Mouse (Mus musculus): ENCODE results near the gene Ssbp2. TPM values are rescaled to one million over a fixed set of nuclear protein-coding genes. Genes with fewer than 3 reads are reported as not detected.

Ssbp2 gene
- polyA plus RNA-seq, 1 experiment from 2014 or later, result 191 TPM

- WGBS, result 80% methylated on average over 5 of the region's 5 CpGs
- no peaks in the 10 kb centered on the region for H3K36me3 ChIP-seq (replicated peaks)
- H3K4me2 ChIP-seq, result no peak overlapping the region
- H3K9me3 ChIP-seq, result no peaks in the 10 kb centered on the region
- no peak overlapping the region for H3K4me3 ChIP-seq (replicated peaks)
- H3K27me3 ChIP-seq, result no peaks in the 10 kb centered on the region
- no peaks in the 10 kb centered on the region for H3K4me1 ChIP-seq
- no peak overlapping the region for H3K9ac ChIP-seq
- no peak for ATAC-seq (ENCODE audit: low FRiP score)
- no peak overlapping the region for H3K27ac ChIP-seq
These were observed 11.1 kb upstream of the Ssbp2 start for GRCm38 (mm10) chr13:91448936-91449335.

GRCm38 (mm10) chr13:91451405-91452166, 8.5 kb upstream of the Ssbp2 start:
- Histone ChIP-seq H3K4me1 (no peaks in the 10 kb centered on the region; the same call in 1 of the 2 replicates), H3K4me3 (replicated peaks) (no peak overlapping the region), H3K27ac (no peak overlapping the region), H3K4me2 (no peak overlapping the region), H3K27me3 (no peaks in the 10 kb centered on the region), H3K36me3 (replicated peaks) (no peaks in the 10 kb centered on the region), H3K9ac (no peak overlapping the region), H3K9me3 (no peaks in the 10 kb centered on the region)
- 74% methylated on average over 3 of the region's 3 CpGs for WGBS
- ATAC-seq (ENCODE audit: low FRiP score), result no peak

- 91% methylated on average over 3 of the region's 3 CpGs for WGBS
- no peak overlapping the region for H3K4me2 ChIP-seq
- no peak overlapping the region for H3K27ac ChIP-seq
- H3K9me3 ChIP-seq, result no peaks in the 10 kb centered on the region
- H3K36me3 ChIP-seq (replicated peaks), result no peaks in the 10 kb centered on the region
- H3K4me1 ChIP-seq, result no peaks in the 10 kb centered on the region; the same call in 1 of the 2 replicates
- no peak overlapping the region for H3K9ac ChIP-seq
- no peaks in the 10 kb centered on the region for H3K27me3 ChIP-seq
- no peak overlapping the region for H3K4me3 ChIP-seq (replicated peaks)
- ATAC-seq (ENCODE audit: low FRiP score), result no peak
These were observed 7.8 kb upstream of the Ssbp2 start for GRCm38 (mm10) chr13:91452269-91452668.

- no peak overlapping the region for H3K4me2 ChIP-seq
- 95% methylated on average over 3 of the region's 3 CpGs for WGBS
- H3K36me3 ChIP-seq (replicated peaks), result no peaks in the 10 kb centered on the region
- H3K4me1 ChIP-seq, result no peaks in the 10 kb centered on the region; the same call in 1 of the 2 replicates
- H3K27me3 ChIP-seq, result no peaks in the 10 kb centered on the region
- no peak overlapping the region for H3K4me3 ChIP-seq (replicated peaks)
- H3K9ac ChIP-seq, result no peak overlapping the region
- no peak overlapping the region for H3K27ac ChIP-seq
- no peaks in the 10 kb centered on the region for H3K9me3 ChIP-seq
- no peak for ATAC-seq (ENCODE audit: low FRiP score)
These were observed 6.8 kb upstream of the Ssbp2 start for GRCm38 (mm10) chr13:91453236-91453635.

GRCm38 (mm10) chr13:91456041-91456440, 4.0 kb upstream of the Ssbp2 start:
- no peak overlapping the region for H3K9ac ChIP-seq
- H3K36me3 ChIP-seq (replicated peaks), result no peaks in the 10 kb centered on the region
- ATAC-seq (ENCODE audit: low FRiP score), result no peak

GRCm38 (mm10) chr13:91456735-91457134, 3.3 kb upstream of the Ssbp2 start:
- Histone ChIP-seq H3K27ac (no peak overlapping the region), H3K9me3 (no peaks in the 10 kb centered on the region), H3K4me2 (no peak overlapping the region), H3K4me1 (peaks cover 10% of the 10 kb centered on the region), H3K27me3 (no peaks in the 10 kb centered on the region), H3K36me3 (replicated peaks) (no peaks in the 10 kb centered on the region), H3K4me3 (replicated peaks) (no peak overlapping the region), H3K9ac (no peak overlapping the region)
- ATAC-seq (ENCODE audit: low FRiP score), result no peak
- WGBS, result 72% methylated on average over 3 of the region's 3 CpGs

More at GRCm38 (mm10) chr13:91456041-91456440, 4.0 kb upstream of the Ssbp2 start:
- no peaks in the 10 kb centered on the region for H3K9me3 ChIP-seq
- H3K4me1 ChIP-seq, result peaks cover 10% of the 10 kb centered on the region
- no peak overlapping the region for H3K4me3 ChIP-seq (replicated peaks)
- no peak overlapping the region for H3K27ac ChIP-seq
- 64% methylated on average over 2 of the region's 2 CpGs for WGBS
- no peak overlapping the region for H3K4me2 ChIP-seq
- H3K27me3 ChIP-seq, result no peaks in the 10 kb centered on the region

GRCm38 (mm10) chr13:91457974-91458373, 2.1 kb upstream of the Ssbp2 start:
- Histone ChIP-seq H3K4me3 (replicated peaks) (no peak overlapping the region), H3K9me3 (no peaks in the 10 kb centered on the region), H3K36me3 (replicated peaks) (no peaks in the 10 kb centered on the region), H3K9ac (no peak overlapping the region), H3K27me3 (no peaks in the 10 kb centered on the region), H3K4me1 (peaks cover 16% of the 10 kb centered on the region), H3K27ac (no peak overlapping the region), H3K4me2 (no peak overlapping the region)
- ATAC-seq (ENCODE audit: low FRiP score), result no peak
- WGBS, result 80% methylated on average over 4 of the region's 4 CpGs

GRCm38 (mm10) chr13:91459489-91459888, 594 bp upstream of the Ssbp2 start:
- no peak for ATAC-seq (ENCODE audit: low FRiP score)
- Histone ChIP-seq H3K4me1 (peaks cover 25% of the 10 kb centered on the region), H3K36me3 (replicated peaks) (no peaks in the 10 kb centered on the region), H3K27me3 (no peaks in the 10 kb centered on the region), H3K9me3 (no peaks in the 10 kb centered on the region), H3K4me2 (no peak overlapping the region), H3K4me3 (replicated peaks) (no peak overlapping the region), H3K27ac (peak overlapping the region; percentile 98; the same call in 1 of the 2 replicates), H3K9ac (no peak overlapping the region)
- WGBS, result 23% methylated on average over 4 of the region's 4 CpGs

GRCm38 (mm10) chr13:91460621-91461284, 670 bp downstream of the Ssbp2 start:
- Histone ChIP-seq H3K4me1 (peaks cover 27% of the 10 kb centered on the region), H3K27ac (peak overlapping the region; percentile 98), H3K9me3 (no peaks in the 10 kb centered on the region), H3K27me3 (no peaks in the 10 kb centered on the region), H3K9ac (peak overlapping the region; percentile 96), H3K4me3 (replicated peaks) (peak overlapping the region; percentile 98), H3K36me3 (replicated peaks) (no peaks in the 10 kb centered on the region), H3K4me2 (peak overlapping the region; percentile 77)
- 0% methylated on average over 53 of the region's 70 CpGs for WGBS
- ATAC-seq (ENCODE audit: low FRiP score), result peak; percentile 99

- 1% methylated on average over 41 of the region's 61 CpGs for WGBS
These were observed 1.2 kb downstream of the Ssbp2 start for GRCm38 (mm10) chr13:91461299-91461698.

GRCm38 (mm10) chr13:91461711-91462351, 1.7 kb downstream of the Ssbp2 start:
- Histone ChIP-seq H3K4me1 (peaks cover 27% of the 10 kb centered on the region), H3K36me3 (replicated peaks) (no peaks in the 10 kb centered on the region), H3K4me3 (replicated peaks) (peak overlapping the region; percentile 98), H3K27ac (peak overlapping the region; percentile 98), H3K27me3 (no peaks in the 10 kb centered on the region), H3K9me3 (no peaks in the 10 kb centered on the region), H3K9ac (peak overlapping the region; percentile 96), H3K4me2 (peak overlapping the region; percentile 77)
- WGBS, result 0% methylated on average over 42 of the region's 77 CpGs
- ATAC-seq (ENCODE audit: low FRiP score), result no peak

More at GRCm38 (mm10) chr13:91461299-91461698, 1.2 kb downstream of the Ssbp2 start:
- H3K27ac ChIP-seq, result peak overlapping the region; percentile 98
- H3K27me3 ChIP-seq, result no peaks in the 10 kb centered on the region
- peaks cover 27% of the 10 kb centered on the region for H3K4me1 ChIP-seq
- ATAC-seq (ENCODE audit: low FRiP score), result peak; percentile 12
- H3K9me3 ChIP-seq, result no peaks in the 10 kb centered on the region
- H3K36me3 ChIP-seq (replicated peaks), result no peaks in the 10 kb centered on the region
- peak overlapping the region; percentile 77 for H3K4me2 ChIP-seq
- peak overlapping the region; percentile 98 for H3K4me3 ChIP-seq (replicated peaks)
- peak overlapping the region; percentile 96 for H3K9ac ChIP-seq

GRCm38 (mm10) chr13:91462395-91462794, 2.3 kb downstream of the Ssbp2 start:
- H3K9me3 ChIP-seq, result no peaks in the 10 kb centered on the region
- peaks cover 27% of the 10 kb centered on the region for H3K4me1 ChIP-seq
- peak overlapping the region; percentile 77 for H3K4me2 ChIP-seq
- no peak for ATAC-seq (ENCODE audit: low FRiP score)
- H3K9ac ChIP-seq, result peak overlapping the region; percentile 96
- 0% methylated on average over 2 of the region's 2 CpGs for WGBS
- 0 out of 2 replicates have a peak overlapping the region, but pooled peaks have one; percentile 20 for H3K27ac ChIP-seq
- H3K27me3 ChIP-seq, result no peaks in the 10 kb centered on the region
- peak overlapping the region; percentile 98 for H3K4me3 ChIP-seq (replicated peaks)
- no peaks in the 10 kb centered on the region for H3K36me3 ChIP-seq (replicated peaks)

All from forebrain, embryonic 12.5 days (tissue).